Mouse (Mus musculus): ENCODE measurements around the gene Gypa.

DNA sequence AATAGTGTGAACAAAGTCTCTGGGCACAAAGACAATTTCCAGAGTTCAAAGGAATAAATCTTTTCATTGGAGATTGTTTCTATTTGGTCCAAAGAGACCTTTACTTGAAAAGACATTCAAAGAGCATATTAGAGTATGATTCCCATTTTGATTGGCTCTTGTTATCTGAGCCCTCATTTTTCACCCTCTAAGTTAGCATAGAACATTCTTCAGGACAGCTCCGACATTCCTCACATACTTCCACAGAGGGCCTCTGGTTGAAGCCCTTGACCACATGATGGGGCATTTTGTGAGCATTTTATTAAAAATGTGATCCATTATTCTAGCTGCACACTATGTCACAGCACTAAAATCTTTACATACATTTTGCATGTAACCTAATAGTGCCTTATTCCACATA is 14.5 kb upstream of the Gypa start:
- TF ChIP-seq CTCF (IDR thresholded peaks at IDR 0.05; ENCODE audit: control insufficient read depth, insufficient read depth, low read length) (no peak), POLR2A (IDR thresholded peaks at IDR 0.05; ENCODE audit: borderline replicate concordance, control insufficient read depth, low read depth, low read length) (no peak)
